Mouse (Mus musculus) erythroblast, embryonic 14.5 days (primary cell): ENCODE data around the gene Spn.
"Not testable (repeated sequence)": the region's sequence is repeated elsewhere in the genome, so short reads cannot be mapped to it uniquely, and the experiment has no call there.

ENCODE experiments used
- GATA1 ChIP-seq: IDR thresholded peaks from 2 replicates; pipeline ENCODE4 v1.6.1; 2012; ENCODE audit warnings: low read length, inconsistent platforms, mixed read lengths
- TAL1 ChIP-seq: IDR thresholded peaks from 3 replicates; pipeline ENCODE4 v1.6.1; 2012; ENCODE audit warnings: low read length, inconsistent platforms, mixed read lengths

DNA sequence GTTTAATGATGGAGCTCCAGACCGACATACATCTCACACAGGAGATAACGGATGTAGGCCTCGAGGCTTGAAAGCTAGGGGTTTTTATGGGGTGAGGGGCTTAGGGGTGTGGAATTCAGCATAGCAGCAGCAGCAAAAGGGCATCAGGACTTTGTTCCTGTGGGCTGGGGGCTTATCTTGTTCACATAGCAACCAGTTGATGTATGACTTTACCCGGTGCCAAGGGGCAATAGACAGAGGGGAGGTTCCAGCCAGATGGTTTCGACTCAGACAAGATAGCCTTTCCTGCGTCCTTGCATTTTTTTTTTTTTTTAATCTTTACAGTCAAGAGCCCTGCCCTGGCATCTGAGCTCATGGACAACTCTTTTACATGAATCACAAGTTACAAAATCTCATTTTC, 51.9 kb downstream of the Spn start:
- not testable (repeated sequence) for TF ChIP-seq TAL1, GATA1
